In the genomic region with DNA sequence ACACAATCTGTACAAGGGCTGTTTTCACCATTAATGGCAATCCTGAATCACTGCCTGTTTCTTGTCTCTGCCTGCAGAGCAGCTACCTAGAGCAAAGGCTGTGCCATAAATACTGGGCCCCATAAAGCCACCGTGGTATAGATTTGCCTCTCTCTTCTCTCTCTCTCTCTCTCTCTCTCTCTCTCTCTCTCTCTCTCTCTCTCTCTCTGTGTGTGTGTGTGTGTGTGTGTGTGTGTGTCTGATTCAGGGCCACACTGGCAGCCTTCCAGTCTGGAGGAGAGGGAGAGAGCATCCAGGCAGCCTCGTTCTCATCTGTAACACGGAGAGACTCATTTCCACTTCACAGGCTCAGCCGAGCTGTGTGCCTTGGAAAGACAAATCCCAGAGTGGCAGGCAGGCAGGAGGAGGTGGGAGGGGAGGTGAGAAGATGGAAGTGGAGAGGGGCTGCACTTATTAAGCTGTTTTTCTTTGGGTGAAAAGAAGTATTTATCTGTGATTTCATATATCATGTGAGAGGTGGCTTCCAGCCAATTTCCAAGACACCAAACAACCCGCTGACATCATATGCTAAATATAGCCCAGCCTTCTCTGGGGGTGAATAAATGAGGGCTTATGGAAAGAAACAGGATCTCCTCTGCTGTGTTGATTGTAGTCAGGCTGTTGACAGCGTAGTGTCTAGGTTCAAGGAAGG, we compare ENCODE assay signal across 8 mouse cellular contexts. TPM values are rescaled to one million over a fixed set of nuclear protein-coding genes. Genes with fewer than 3 reads are reported as not detected.
A peak's percentile ranks its signal among the peaks of the same experiment; 100 is the strongest.
DNase-seq lines count a peak whose midpoint lies in the region; ATAC-seq and TF ChIP-seq lines count a peak whose summit lies in the region.

No protein-coding gene starts in this region.

- H3K4me3 ChIP-seq in gastrocnemius, adult 2 months = peak overlapping the region; percentile 26; the same call in 1 of the 2 replicates
- H3K4me3 ChIP-seq in hindbrain, embryonic 16.5 days (ENCODE audit: low read length) = no peak overlapping the region
- H3K4me3 ChIP-seq in macrophage (ENCODE audit: inconsistent target) = no peak overlapping the region
- no peak overlapping the region for H3K4me3 ChIP-seq in small intestine, adult 2 months (ENCODE audit: low read depth, low read length)

- in situ Hi-C loops in Patski (cut with MboI; ENCODE audit: low pct_unique_long_range_greater_than_20kb) = loop anchor here (5.0 kb wide), 1 partner anchor 40 kb away; no protein-coding TSS in a partner anchor

- under 1% methylated on average over 6 of the region's 6 CpGs for WGBS in hindbrain, embryonic 16.5 days
- 72% methylated on average over 5 of the region's 6 CpGs for WGBS in macrophage (ENCODE audit: missing documents)
- 19% methylated on average over 6 of the region's 6 CpGs for WGBS in small intestine, adult 2 months

- CTCF ChIA-PET in Patski (lab: Charles Lee) = interaction anchor here (0.9 to 2.0 kb wide), 6 partner anchors 12 to 39 kb away, joined by 3 to 7 read pairs (median 4); no protein-coding TSS in a partner anchor

- no peaks in the 10 kb centered on the region for H3K9me3 ChIP-seq in hindbrain, embryonic 16.5 days (ENCODE audit: control insufficient read depth, low read length)

- no peak for TF ChIP-seq POLR2A in small intestine, adult 2 months (IDR thresholded peaks at IDR 0.05; ENCODE audit: low read depth, low read length)

- H3K4me2 ChIP-seq in hindbrain, embryonic 16.5 days (ENCODE audit: low read length) = peak overlapping the region; percentile 20; the same call in 1 of the 2 replicates

- H3K9ac ChIP-seq in hindbrain, embryonic 16.5 days (ENCODE audit: low read depth, low read length) = peak overlapping the region; percentile 32; the same call in 1 of the 2 replicates

- peak; percentile 98 for DNase-seq in Patski (ENCODE audit: low read depth, low spot score)
- peak; percentile 94 to 95 for DNase-seq in cerebellum, postnatal 10 days
- peak; percentile 71 for DNase-seq in gastrocnemius, adult 2 months
- peak; percentile 85 for DNase-seq in left cerebral cortex, adult 11 months (ENCODE audit: low spot score)
- no peak for DNase-seq in thymus, adult 18-20 months

- no peaks in the 10 kb centered on the region for H3K27me3 ChIP-seq in Patski
- no peaks in the 10 kb centered on the region for H3K27me3 ChIP-seq in hindbrain, embryonic 16.5 days (replicated peaks; ENCODE audit: control insufficient read depth, insufficient read depth, low read length)
- no peaks in the 10 kb centered on the region for H3K27me3 ChIP-seq in small intestine, adult 2 months (ENCODE audit: control insufficient read depth, insufficient read depth, low read length)

- POLR2A ChIA-PET in Patski (lab: Charles Lee) = interaction anchor here (0.5 to 1.9 kb wide), 7 partner anchors 14 to 173 kb away, joined by 3 to 6 read pairs (median 4); no protein-coding TSS in a partner anchor

- peaks cover 41% of the 10 kb centered on the region for H3K4me1 ChIP-seq in hindbrain, embryonic 16.5 days (ENCODE audit: control insufficient read depth, insufficient read depth, low read depth, low read length)
- peaks cover 19% of the 10 kb centered on the region; the same call in 1 of the 2 replicates for H3K4me1 ChIP-seq in small intestine, adult 2 months (ENCODE audit: control insufficient read depth, insufficient read depth, insufficient read length, low read length)

- no peak for ATAC-seq in Patski
- peak; percentile 81 for ATAC-seq in hindbrain, embryonic 16.5 days

- peak overlapping the region; percentile 86 for H3K27ac ChIP-seq in gastrocnemius, adult 2 months
- H3K27ac ChIP-seq in hindbrain, embryonic 16.5 days (ENCODE audit: low read depth, low read length) = peak overlapping the region; percentile 93
- peak overlapping the region; percentile 73 for H3K27ac ChIP-seq in macrophage
- peak overlapping the region; percentile 44; the same call in 1 of the 2 replicates for H3K27ac ChIP-seq in small intestine, adult 2 months (ENCODE audit: insufficient read depth, low read depth, low read length)

- no peaks in the 10 kb centered on the region for H3K79me2 ChIP-seq in macrophage (ENCODE audit: inconsistent target)

- TF ChIP-seq CTCF in Patski (IDR thresholded peaks at IDR 0.05) = no peak
- TF ChIP-seq CTCF in gastrocnemius, adult 2 months (IDR thresholded peaks at IDR 0.05) = no peak
- no peak for TF ChIP-seq CTCF in small intestine, adult 2 months (IDR thresholded peaks at IDR 0.05; ENCODE audit: extremely low read depth, insufficient read length, insufficient replicate concordance, low read depth, low read length)

- H3K36me3 ChIP-seq in hindbrain, embryonic 16.5 days (ENCODE audit: control insufficient read depth, insufficient read depth, low read length) = no peaks in the 10 kb centered on the region
- no peaks in the 10 kb centered on the region for H3K36me3 ChIP-seq in macrophage (ENCODE audit: inconsistent target)
- H3K36me3 ChIP-seq in small intestine, adult 2 months (ENCODE audit: control insufficient read depth, insufficient read depth, low read length) = no peaks in the 10 kb centered on the region

- intact Hi-C loops in gastrocnemius, adult 2 months (cut with DNase I) = no loop called here

RNA-seq across cellular contexts. Expression of a gene that starts 56.7 kb away (rescaled TPM):
- polyA plus RNA-seq in Patski (2021) (61.2 TPM), macrophage (2018) (39.1 to 68.1 TPM (median 42.7 TPM) in 3 replicates)
- total RNA-seq in gastrocnemius, adult 2 months (2021) = 10 to 100 TPM; 28.6 to 81.6 TPM
- polyA plus RNA-seq in hindbrain, embryonic 16.5 days (2015; fragmentation: Nextera tagmentation; extraction: Ambion mirVana) = 8.0 and 8.2 TPM in 2 replicates
- total RNA-seq in macrophage (2018; cell fraction: chromatin; rRNA removed) = 100 to 1,000 TPM in 19 of 26 experiments, 10 to 100 TPM in 6, 1 to 10 TPM in 1; 2.6 to 175 (median 132) TPM
- 100 to 1,000 TPM in 12 of 26 experiments, 10 to 100 TPM in 14; 12.4 to 139 (median 98.3) TPM for total RNA-seq in macrophage (2018; cell fraction: cytosol; rRNA removed)
- 100 to 1,000 TPM in 23 of 26 experiments, 10 to 100 TPM in 3; 17.9 to 251 (median 174) TPM for total RNA-seq in macrophage (2018; cell fraction: nucleus; rRNA removed)
- polyA plus RNA-seq in small intestine, adult 2 months (2012; rRNA removed) = 50.5 and 91.6 TPM in 2 replicates

Comparison
In these comparisons a context has a peak if more than half of its experiments do, and no peak if none do; other contexts are left out.
1. DNase-seq: peak in Patski (single experiment), cerebellum, postnatal 10 days (2 of 2), gastrocnemius, adult 2 months (single experiment) and left cerebral cortex, adult 11 months (single experiment); none in thymus, adult 18-20 months (0 of 2).
2. Peak in every context shown above with its lines, with median percentiles within 50 percentile points of each other: H3K27ac ChIP-seq.